In genomic region chr19:6920741-6921636, GRCm38 (mm10) we compare ENCODE assay signal across 8 mouse cellular contexts. TPM values are rescaled to one million over a fixed set of nuclear protein-coding genes. Genes with fewer than 3 reads are reported as not detected.
DNase-seq lines count a peak whose midpoint lies in the region; ATAC-seq and TF ChIP-seq lines count a peak whose summit lies in the region.

No protein-coding gene starts in this region.

- H3K9ac ChIP-seq in MEL (ENCODE audit: control insufficient read depth, low read depth, low read length, poor library complexity, severe bottlenecking), result peak overlapping the region; percentile 88
- H3K9ac ChIP-seq in embryonic facial prominence, embryonic 14.5 days (ENCODE audit: low read depth, low read length), result peak overlapping the region; percentile 77

- TF ChIP-seq RAD21 in MEL (IDR thresholded peaks at IDR 0.05; ENCODE audit: low read depth, low read length), result no peak

- peak overlapping the region; percentile 93 for H3K4me2 ChIP-seq in embryonic facial prominence, embryonic 14.5 days (ENCODE audit: low read depth, low read length)

- no peaks in the 10 kb centered on the region for H3K27me3 ChIP-seq in MEL (ENCODE audit: control insufficient read depth in 1 of 2, insufficient read depth in 2 of 2, low read length in 2 of 2)
- peaks cover 33% of the 10 kb centered on the region for H3K27me3 ChIP-seq in embryonic facial prominence, embryonic 14.5 days (replicated peaks; ENCODE audit: control insufficient read depth, insufficient read depth, low read length)

- ATAC-seq in embryonic facial prominence, embryonic 14.5 days (ENCODE audit: low read depth), result no peak; the same call in 1 of the 2 replicates
- 0 out of 2 replicates have a peak, but pooled peaks have one; percentile 6 for ATAC-seq in monocyte, adult 5-6 weeks (replicated peaks; ENCODE audit: insufficient number of reproducible peaks, low FRiP score, low TSS enrichment, poor library complexity, severe bottlenecking)

- peak; percentile 59 to 72 for DNase-seq in frontal cortex, postnatal 10 days (ENCODE audit: low spot score in 2 of 2)
- DNase-seq in frontal cortex, postnatal 25 days (ENCODE audit: low spot score in 2 of 2), result no peak
- DNase-seq in MEL (ENCODE audit: low read depth, low spot score) (peak; percentile 77), liver (peak; percentile 62)
- peak; percentile 45 for DNase-seq in embryonic facial prominence, embryonic 14.5 days (ENCODE audit: low spot score)
- peak; percentile 63 for DNase-seq in heart, postnatal 4 days
- DNase-seq in thymus, postnatal 14 days, result peak; percentile 77

- peaks cover 15% of the 10 kb centered on the region for H3K79me2 ChIP-seq in MEL (ENCODE audit: control insufficient read depth, insufficient read depth, low read length, poor library complexity)

- 2% methylated on average over 39 of the region's 48 CpGs for WGBS in embryonic facial prominence, embryonic 14.5 days

- peak in 1 of 2 experiments; percentile 19; a peak in 1 of 4 replicates for TF ChIP-seq EP300 in MEL (IDR thresholded peaks at IDR 0.05; ENCODE audit: low read depth in 1 of 2, low read length in 2 of 2)

- H3K4me3 ChIP-seq in MEL (ENCODE audit: control insufficient read depth in 1 of 2, insufficient read depth in 1 of 2, low read depth in 2 of 2, low read length in 2 of 2), result peak overlapping the region; percentile 83 to 85
- H3K4me3 ChIP-seq in embryonic facial prominence, embryonic 14.5 days (ENCODE audit: low read depth, low read length), result peak overlapping the region; percentile 69

- peak; percentile 24 to 27; a peak in 1 of 4 replicates for TF ChIP-seq POLR2A in MEL (IDR thresholded peaks at IDR 0.05; ENCODE audit: control insufficient read depth in 1 of 2, insufficient read depth in 1 of 2, low read depth in 1 of 2, low read length in 2 of 2, poor library complexity in 1 of 2)

- peaks cover 0 to 10% of the 10 kb centered on the region in 2 experiments; a peak in 1 of 4 replicates for H3K4me1 ChIP-seq in MEL (ENCODE audit: control insufficient read depth in 1 of 2, insufficient read depth in 2 of 2, low read length in 2 of 2)
- peaks cover 10% of the 10 kb centered on the region for H3K4me1 ChIP-seq in embryonic facial prominence, embryonic 14.5 days (ENCODE audit: control insufficient read depth, insufficient read depth, low read length)

- H3K9me3 ChIP-seq in MEL (replicated peaks; ENCODE audit: insufficient read depth, low read length), result no peaks in the 10 kb centered on the region
- no peaks in the 10 kb centered on the region for H3K9me3 ChIP-seq in embryonic facial prominence, embryonic 14.5 days (ENCODE audit: control insufficient read depth, low read length)

- H3K36me3 ChIP-seq in MEL (ENCODE audit: control insufficient read depth in 1 of 2, insufficient read depth in 2 of 2, low read length in 2 of 2), result peaks cover 0 to 5% of the 10 kb centered on the region in 2 experiments; a peak in 2 of 4 replicates
- H3K36me3 ChIP-seq in embryonic facial prominence, embryonic 14.5 days (ENCODE audit: control insufficient read depth, insufficient read depth, low read length), result no peaks in the 10 kb centered on the region

- peak overlapping the region; percentile 65 for H3K27ac ChIP-seq in MEL (ENCODE audit: control insufficient read depth, low read depth, low read length)
- peak overlapping the region; percentile 67; the same call in 1 of the 2 replicates for H3K27ac ChIP-seq in embryonic facial prominence, embryonic 14.5 days (replicated peaks; ENCODE audit: low read depth, low read length)

- TF ChIP-seq CTCF in MEL (IDR thresholded peaks at IDR 0.05 in 2 of 3, conservative IDR thresholded peaks at IDR 0.05 in 1 of 3; ENCODE audit: control insufficient read depth in 1 of 3, insufficient read depth in 1 of 3, low read depth in 2 of 3, low read length in 3 of 3, poor library complexity in 1 of 3, severe bottlenecking in 1 of 3), result peak in 1 of 3 experiments; percentile 30; a peak in 1 of 6 replicates

TF ChIP-seq in MEL, 35 proteins besides CTCF, POLR2A, EP300 and RAD21 (continues in another document):
- TF ChIP-seq USF2 (IDR thresholded peaks at IDR 0.05; ENCODE audit: borderline replicate concordance in 1 of 2, insufficient read depth in 1 of 2, low read depth in 1 of 2, low read length in 2 of 2) (no peak), CHD2 (IDR thresholded peaks at IDR 0.05; ENCODE audit: low read length) (peak; percentile 62), ZNF384 (IDR thresholded peaks at IDR 0.05; ENCODE audit: low read depth, low read length) (no peak), TAL1 (IDR thresholded peaks at IDR 0.05; ENCODE audit: low read length) (no peak), UBTF (IDR thresholded peaks at IDR 0.05; ENCODE audit: borderline replicate concordance, insufficient read depth, low read depth, low read length) (no peak), USF1 (IDR thresholded peaks at IDR 0.05; ENCODE audit: low read depth, low read length) (0 out of 2 replicates have a peak, but pooled peaks have one; percentile 21), MYC (IDR thresholded peaks at IDR 0.05; ENCODE audit: low read depth, low read length) (0 out of 2 replicates have a peak, but pooled peaks have one; percentile 59), MEF2A (IDR thresholded peaks at IDR 0.05; ENCODE audit: extremely low read depth, insufficient replicate concordance, low read depth, low read length, poor library complexity, severe bottlenecking) (no peak), SMC3 (IDR thresholded peaks at IDR 0.05; ENCODE audit: low read depth, low read length) (no peak), ETS1 (IDR thresholded peaks at IDR 0.05; ENCODE audit: low read depth, low read length) (peak; percentile 17; the same call in 1 of the 2 replicates), TBP (IDR thresholded peaks at IDR 0.05; ENCODE audit: low read depth, low read length) (no peak), GABPA (IDR thresholded peaks at IDR 0.05; ENCODE audit: low read depth, low read length) (no peak), MXI1 (IDR thresholded peaks at IDR 0.05; ENCODE audit: low read depth, low read length) (peak; percentile 73), RCOR1 (IDR thresholded peaks at IDR 0.05; ENCODE audit: low read depth, low read length) (no peak), ELF1 (IDR thresholded peaks at IDR 0.05; ENCODE audit: low read depth, low read length) (peak; percentile 74), POLR2AphosphoS5 (IDR thresholded peaks at IDR 0.05; ENCODE audit: borderline replicate concordance, low read depth, low read length) (no peak), POLR2AphosphoS2 (IDR thresholded peaks at IDR 0.05; ENCODE audit: low read length) (no peak), CHD1 (IDR thresholded peaks at IDR 0.05; ENCODE audit: low read depth, low read length) (no peak), MAFK (IDR thresholded peaks at IDR 0.05; ENCODE audit: borderline replicate concordance, low read depth, low read length) (no peak), NELFE (IDR thresholded peaks at IDR 0.05; ENCODE audit: low read depth, low read length) (no peak; the same call in 1 of the 2 replicates), KAT2A (conservative IDR thresholded peaks at IDR 0.05; ENCODE audit: low read depth, low read length) (no peak), GATA1 (IDR thresholded peaks at IDR 0.05; ENCODE audit: low read depth, low read length) (no peak), NRF1 (IDR thresholded peaks at IDR 0.05; ENCODE audit: insufficient read depth, low read depth, low read length, poor library complexity, severe bottlenecking) (no peak), ZC3H11A (IDR thresholded peaks at IDR 0.05; ENCODE audit: low read depth, low read length) (no peak), HCFC1 (IDR thresholded peaks at IDR 0.05; ENCODE audit: low read depth, low read length) (peak; percentile 70; the same call in 1 of the 2 replicates)

RNA-seq across cellular contexts. Expression of gene Esrra, which starts 0.6 kb away (rescaled TPM):
- 30.5 and 40.9 TPM in 2 replicates for total RNA-seq in MEL (2012; rRNA removed)
- 10 to 100 TPM in 1 of 2 experiments, not detected in 1; 32.5 TPM for polyA plus RNA-seq in MEL (2012; ENCODE audit: insufficient read depth in 1 of 2, insufficient read length in 2 of 2, low read depth in 1 of 2, low replicate concordance in 2 of 2, missing spikeins in 1 of 2)
- 4.7 and 4.8 TPM in 2 replicates for polyA plus RNA-seq in embryonic facial prominence, embryonic 14.5 days (2014; fragmentation: Nextera tagmentation; extraction: Ambion mirVana)
- 100 to 1,000 TPM; 111 to 119 TPM for total RNA-seq in heart, postnatal 4 days (2021)
- 39.1 to 50.2 TPM (median 46.8 TPM) in 3 replicates for total RNA-seq in monocyte, adult 5-6 weeks (2017)

RNA-seq across cellular contexts. Expression of gene Catsperz, which starts 4.2 kb away (rescaled TPM):
- total RNA-seq in MEL (2012; rRNA removed), result 0.65 TPM in 1 of 2 replicates, not detected in the other
- polyA plus RNA-seq in MEL (2012; ENCODE audit: insufficient read depth in 1 of 2, insufficient read length in 2 of 2, low read depth in 1 of 2, low replicate concordance in 2 of 2, missing spikeins in 1 of 2), result 1 to 10 TPM in 1 of 2 experiments, not detected in 1; 2.4 TPM
- 3.4 and 4.8 TPM in 2 replicates for polyA plus RNA-seq in embryonic facial prominence, embryonic 14.5 days (2014; fragmentation: Nextera tagmentation; extraction: Ambion mirVana)
- total RNA-seq in heart, postnatal 4 days (2021), result not detected
- total RNA-seq in monocyte, adult 5-6 weeks (2017), result not detected in 3 replicates

RNA-seq across cellular contexts. Expression of gene Prdx5, which starts 11.1 kb away (rescaled TPM):
- 127 and 130 TPM in 2 replicates for total RNA-seq in MEL (2012; rRNA removed)
- 100 to 1,000 TPM in 1 of 2 experiments, not detected in 1; 246 TPM for polyA plus RNA-seq in MEL (2012; ENCODE audit: insufficient read depth in 1 of 2, insufficient read length in 2 of 2, low read depth in 1 of 2, low replicate concordance in 2 of 2, missing spikeins in 1 of 2)
- polyA plus RNA-seq in embryonic facial prominence, embryonic 14.5 days (2014; fragmentation: Nextera tagmentation; extraction: Ambion mirVana), result 218 and 243 TPM in 2 replicates
- total RNA-seq in heart, postnatal 4 days (2021), result 100 to 1,000 TPM; 309 to 336 TPM
- 520 to 936 TPM (median 803 TPM) in 3 replicates for total RNA-seq in monocyte, adult 5-6 weeks (2017)

RNA-seq across cellular contexts. Expression of gene Trmt112, which starts 11.5 kb away (rescaled TPM):
- 285 and 294 TPM in 2 replicates for total RNA-seq in MEL (2012; rRNA removed)
- 100 to 1,000 TPM in 1 of 2 experiments, not detected in 1; 319 TPM for polyA plus RNA-seq in MEL (2012; ENCODE audit: insufficient read depth in 1 of 2, insufficient read length in 2 of 2, low read depth in 1 of 2, low replicate concordance in 2 of 2, missing spikeins in 1 of 2)
- 137 and 143 TPM in 2 replicates for polyA plus RNA-seq in embryonic facial prominence, embryonic 14.5 days (2014; fragmentation: Nextera tagmentation; extraction: Ambion mirVana)
- 10 to 100 TPM; 34.4 to 35.5 TPM for total RNA-seq in heart, postnatal 4 days (2021)
- total RNA-seq in monocyte, adult 5-6 weeks (2017), result 84.5 to 135 TPM (median 85.6 TPM) in 3 replicates

RNA-seq across cellular contexts. Expression of gene Kcnk4, which starts 13.3 kb away (rescaled TPM):
- 0.15 TPM in 1 of 2 replicates, not detected in the other for total RNA-seq in MEL (2012; rRNA removed)
- polyA plus RNA-seq in MEL (2012; ENCODE audit: insufficient read depth in 1 of 2, insufficient read length in 2 of 2, low read depth in 1 of 2, low replicate concordance in 2 of 2, missing spikeins in 1 of 2), result 1 to 10 TPM in 1 of 2 experiments, not detected in 1; 1.8 TPM
- 1.0 and 1.6 TPM in 2 replicates for polyA plus RNA-seq in embryonic facial prominence, embryonic 14.5 days (2014; fragmentation: Nextera tagmentation; extraction: Ambion mirVana)
- total RNA-seq in heart, postnatal 4 days (2021), result under 1 TPM in 1 of 2 experiments, not detected in 1; 0.56 TPM
- total RNA-seq in monocyte, adult 5-6 weeks (2017), result not detected in 3 replicates

Comparison
In these comparisons a context has a peak if more than half of its experiments do, and no peak if none do; other contexts are left out.
1. DNase-seq: peak in frontal cortex, postnatal 10 days (2 of 2), MEL (single experiment), embryonic facial prominence, embryonic 14.5 days (single experiment), heart, postnatal 4 days (single experiment), liver (single experiment) and thymus, postnatal 14 days (single experiment); none in frontal cortex, postnatal 25 days (0 of 2).